Mouse (Mus musculus): ENCODE measurements around the gene Limk1.

- no peak for TF ChIP-seq CTCF (IDR thresholded peaks at IDR 0.05; ENCODE audit: low read depth)
- TF ChIP-seq EP300 (IDR thresholded peaks at IDR 0.05; ENCODE audit: low read depth) = no peak
Measured at GRCm38 (mm10) chr5:134720058-134720457, 31.7 kb upstream of the Limk1 start.
